Mouse (Mus musculus) Patski (cell line): ENCODE results near the gene Bcl9l. TPM values are rescaled to one million over a fixed set of nuclear protein-coding genes. Genes with fewer than 3 reads are reported as not detected.

ENCODE experiments used
- ATAC-seq: fragments of 100-300 bp; one replicate; pipeline ENCODE4 v1.8.0; 2021
- CTCF ChIA-PET: fragments of 350-600 bp; sonication (Branson Sonifier 250); formaldehyde crosslinking; loops from one replicate; lab custom pipeline; 2022; ENCODE audit warnings: inconsistent platforms; lab: Charles Lee
- POLR2A ChIA-PET: fragments of 350-600 bp; sonication (Branson Sonifier 250); formaldehyde crosslinking; loops from one replicate; lab custom pipeline; 2022; ENCODE audit warnings: antibody characterized with exemption, inconsistent platforms; lab: Charles Lee
- DNase-seq: peaks from one replicate; pipeline ENCODE4 v3.0.0-alpha.2; 2011; ENCODE audit warnings: low read depth, low spot score
- H3K27me3 ChIP-seq: fragments of 371-371 bp; one replicate; pipeline ENCODE4 v1.5.1; 2021
- CTCF ChIP-seq: fragments of 100-300 bp; IDR thresholded peaks from one replicate; pipeline ENCODE4 v1.5.1; 2021
- in situ Hi-C: fragments of 300-500 bp; cut with MboI; formaldehyde crosslinking; loops from 3 replicates; pipeline ENCODE4 v1.11.1; 2018; ENCODE audit warnings: low pct_unique_long_range_greater_than_20kb, mixed read lengths
- polyA plus RNA-seq: library from polyadenylated mRNA; unstranded; gene quantifications from one replicate; pipeline ENCODE4 v1.2.3, GENCODE M21; 2021

The Bcl9l gene
- polyA plus RNA-seq, 1 experiment from 2014 or later, result 40.4 TPM

DNA sequence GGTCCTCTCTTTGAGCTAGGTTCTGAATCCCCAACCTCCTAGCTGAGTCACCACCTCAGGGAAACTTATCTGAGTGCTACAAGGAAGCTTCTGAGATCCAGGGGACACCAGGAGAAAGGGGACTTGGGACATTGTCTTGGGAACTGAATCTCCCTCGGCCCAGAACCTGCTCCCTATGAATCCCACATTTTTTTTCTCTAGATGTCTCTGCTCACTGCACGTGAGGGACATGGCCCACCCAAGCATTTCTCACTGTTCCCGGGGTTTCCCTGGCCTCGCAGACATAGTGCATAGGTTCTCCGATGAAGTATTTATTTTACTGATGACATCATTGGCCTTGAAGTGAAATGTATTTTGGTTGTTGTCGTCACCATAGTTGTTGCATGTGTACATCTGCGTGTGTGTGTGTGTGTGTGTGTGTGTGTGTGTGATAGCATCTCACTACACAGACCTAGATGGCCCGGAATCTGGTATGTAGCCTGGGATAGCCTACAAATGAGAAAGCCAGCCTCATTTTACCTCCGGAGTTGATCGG, 13.3 kb downstream of the Bcl9l start:
- POLR2A ChIA-PET, result interaction anchor here (13.7 kb wide), 1 partner anchor 12 kb away, joined by 236 read pairs; the partner anchor contains the start of gene Bcl9l
- DNase-seq (no peak), ATAC-seq (no peak)
- no peak for TF ChIP-seq CTCF
- in situ Hi-C loops, result no loop called here
- CTCF ChIA-PET, result interaction anchor here (9.0 kb wide), 1 partner anchor 14 kb away, joined by 206 read pairs; the partner anchor contains the start of gene Bcl9l
- no peaks in the 10 kb centered on the region for H3K27me3 ChIP-seq

- DNase-seq, result no peak
- no peak for ATAC-seq
- H3K27me3 ChIP-seq, result no peaks in the 10 kb centered on the region
- in situ Hi-C loops, result no loop called here
- POLR2A ChIA-PET, result interaction anchor here (0.7 to 13.7 kb wide), 3 partner anchors 13 to 102 kb away, joined by 3 to 236 read pairs (median 6); partner anchors contain the start of gene Bcl9l
- CTCF ChIA-PET, result interaction anchor here (9.0 kb wide), 1 partner anchor 15 kb away, joined by 206 read pairs; the partner anchor contains the start of gene Bcl9l
- TF ChIP-seq CTCF, result no peak
Measured at GRCm38 (mm10) chr9:44496803-44497461, 14.3 kb downstream of the Bcl9l start.

DNA sequence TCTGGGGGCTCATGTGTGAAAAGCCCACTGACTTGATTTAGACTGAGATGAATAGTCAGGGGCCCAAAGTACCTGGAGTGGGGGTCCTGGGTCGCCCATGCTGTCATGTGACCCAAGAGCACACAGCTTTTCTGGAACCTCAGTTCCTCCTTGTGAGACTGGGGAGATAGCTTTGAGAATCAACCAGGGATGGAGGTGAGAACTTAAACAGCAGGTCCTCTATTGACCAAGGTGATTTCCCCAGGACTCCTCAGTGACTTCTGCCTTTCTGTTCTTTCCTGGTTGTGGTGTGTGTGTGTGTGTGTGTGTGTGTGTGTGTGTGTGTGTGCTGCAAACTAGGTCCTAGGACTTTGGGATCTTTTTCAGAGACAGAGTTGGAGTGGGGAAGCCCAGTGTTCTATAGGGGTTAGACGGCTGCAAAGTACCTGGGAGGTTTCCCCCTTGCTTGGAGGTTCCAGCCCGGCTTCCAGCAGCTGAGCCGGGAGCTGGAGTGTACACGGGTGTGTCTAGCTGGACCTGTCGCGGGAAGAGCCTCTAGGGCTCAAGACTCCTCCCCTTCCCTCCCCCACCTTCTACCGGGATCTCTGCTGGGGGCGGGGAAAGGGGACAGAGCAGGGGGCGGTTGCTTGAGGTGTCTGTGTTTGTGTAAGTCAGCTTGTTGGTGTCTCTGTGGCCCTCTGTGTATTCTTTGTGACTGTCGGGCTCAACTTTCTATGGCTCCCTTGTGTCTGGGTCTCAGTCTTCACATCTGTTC, 15.2 kb downstream of the Bcl9l start:
- no peak for DNase-seq
- CTCF ChIA-PET, result interaction anchor here (1.4 to 9.0 kb wide), 2 partner anchors 16 to 20 kb away, joined by 3 to 206 read pairs; partner anchors contain the start of gene Bcl9l
- H3K27me3 ChIP-seq, result no peaks in the 10 kb centered on the region
- POLR2A ChIA-PET, result interaction anchor here (0.7 to 13.7 kb wide), 3 partner anchors 14 to 103 kb away, joined by 3 to 236 read pairs (median 6); partner anchors contain the start of gene Bcl9l
- peak; percentile 27 for ATAC-seq
- no peak for TF ChIP-seq CTCF
- in situ Hi-C loops, result no loop called here

DNA sequence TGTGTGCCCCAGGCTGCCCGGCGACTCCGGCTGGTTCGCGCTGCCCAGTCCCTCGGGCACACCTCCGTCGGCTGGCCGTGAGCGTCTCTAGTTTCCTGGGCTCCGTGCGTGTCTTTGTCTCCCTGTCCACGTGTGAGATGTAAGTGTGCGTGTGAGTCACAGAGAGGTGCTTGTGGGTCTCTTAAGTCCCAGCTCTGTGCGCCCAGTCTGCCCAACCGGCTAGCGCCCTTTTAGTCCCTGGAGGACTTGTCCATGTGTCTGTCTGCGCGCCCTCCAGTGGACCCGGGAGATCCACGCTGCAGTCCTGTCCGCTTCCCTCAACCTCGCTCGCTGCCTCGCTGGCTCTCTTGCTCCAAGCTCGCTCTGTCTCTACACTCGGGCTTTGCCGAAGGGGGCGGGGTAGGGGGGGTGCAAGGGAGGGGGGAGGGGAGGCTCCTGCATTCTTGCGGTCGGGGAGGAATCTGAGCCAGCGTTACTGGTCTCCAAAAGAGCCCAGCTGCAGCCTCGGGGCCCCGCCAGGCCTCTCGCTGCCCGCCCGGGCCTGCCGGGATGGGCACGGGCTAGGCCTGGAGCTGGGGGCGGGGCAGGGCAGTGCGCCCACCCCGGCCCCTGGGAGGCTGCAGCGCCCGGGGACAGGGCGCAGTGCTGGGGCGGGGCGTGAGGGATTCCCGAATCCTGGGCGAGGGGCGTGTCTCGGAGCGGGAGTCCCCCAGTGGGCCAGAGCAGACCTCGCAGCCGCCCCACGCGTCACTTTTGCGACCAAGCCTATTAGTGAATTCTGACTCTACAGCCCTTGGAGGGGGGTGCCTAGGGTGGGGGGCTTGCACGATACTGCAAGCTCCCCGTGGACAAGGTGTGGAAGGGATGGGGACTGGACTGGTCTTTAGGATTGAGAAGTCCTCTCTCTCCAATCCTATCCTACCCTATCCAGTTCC, 16.1 kb downstream of the Bcl9l start:
- DNase-seq, result no peak
- ChIA-PET POLR2A (interaction anchor here (0.6 to 13.7 kb wide), 2 partner anchors 14 to 40 kb away, joined by 3 to 236 read pairs; partner anchors contain the start of gene Bcl9l), CTCF (interaction anchor here (1.4 to 9.0 kb wide), 3 partner anchors 16 to 154 kb away, joined by 3 to 206 read pairs (median 7); partner anchors contain the start of gene Bcl9l)
- in situ Hi-C loops, result no loop called here
- no peaks in the 10 kb centered on the region for H3K27me3 ChIP-seq
- peak; percentile 51 for ATAC-seq
- no peak for TF ChIP-seq CTCF

DNA sequence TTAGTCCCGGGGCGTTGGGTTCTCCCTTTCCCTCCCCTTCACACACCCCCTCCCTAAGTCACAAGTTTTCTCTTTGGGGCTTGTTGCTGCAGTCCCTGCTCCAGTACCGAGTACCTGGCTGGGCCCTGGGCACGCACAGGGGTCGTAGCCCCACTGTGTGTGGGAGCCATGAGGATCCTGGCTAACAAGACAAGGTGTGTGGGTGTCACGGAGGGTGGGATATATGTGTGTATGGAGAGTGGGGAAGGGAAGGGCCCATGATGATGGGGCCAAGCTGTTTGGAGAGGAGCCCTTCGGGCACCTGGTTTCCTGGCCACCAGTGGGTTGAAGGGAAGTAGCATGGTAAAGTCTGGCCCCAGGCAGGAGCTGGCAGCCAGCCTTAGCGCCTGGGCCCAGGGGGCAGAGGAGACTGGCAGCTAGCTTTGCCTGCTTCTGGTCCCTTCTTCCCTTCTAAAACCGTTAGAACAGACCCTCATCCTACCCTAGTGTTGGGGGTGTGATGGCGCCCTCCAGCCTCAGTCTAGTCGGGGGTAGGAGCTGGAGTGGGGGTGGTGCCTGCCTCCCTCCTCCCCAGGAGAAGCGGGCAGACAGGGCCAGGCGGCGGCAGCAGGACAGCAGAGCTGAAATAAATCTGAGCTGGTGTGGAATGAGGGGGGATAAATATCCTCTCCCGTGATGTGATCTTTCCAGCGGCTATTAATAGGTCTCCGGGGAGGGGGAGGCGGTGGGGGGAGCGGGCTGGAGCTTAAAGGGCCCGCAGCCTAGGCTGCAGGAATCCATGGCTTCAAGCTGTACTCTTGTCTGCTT, 16.9 kb downstream of the Bcl9l start:
- CTCF ChIA-PET, result interaction anchor here (1.4 to 9.0 kb wide), 3 partner anchors 17 to 153 kb away, joined by 3 to 206 read pairs (median 7); partner anchors contain the start of gene Bcl9l
- ATAC-seq, result no peak
- no peaks in the 10 kb centered on the region for H3K27me3 ChIP-seq
- POLR2A ChIA-PET, result interaction anchor here (0.7 to 13.7 kb wide), 3 partner anchors 15 to 105 kb away, joined by 3 to 236 read pairs (median 4); partner anchors contain the start of genes Bcl9l and Ddx6
- no peak for TF ChIP-seq CTCF
- in situ Hi-C loops, result no loop called here
- no peak for DNase-seq

DNA sequence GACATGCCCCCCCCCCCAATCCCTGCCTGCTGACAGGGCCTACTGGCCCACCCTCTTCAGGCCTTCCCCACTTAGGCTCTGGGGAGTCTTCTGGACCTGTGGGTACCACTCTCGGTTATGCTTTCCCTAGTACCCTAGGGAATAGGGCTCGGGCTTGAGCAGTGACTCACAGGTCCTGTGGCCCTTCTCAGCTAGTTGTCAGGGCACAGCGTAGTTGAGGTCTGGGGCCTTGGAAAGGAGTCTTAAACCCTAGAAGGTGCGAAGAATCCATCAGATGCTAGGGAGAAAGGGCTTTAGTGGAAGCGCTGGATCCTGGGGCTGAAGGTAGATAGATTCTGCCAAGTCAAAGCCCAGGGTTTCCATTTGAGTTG, 17.5 kb downstream of the Bcl9l start:
- no peak for TF ChIP-seq CTCF
- ChIA-PET POLR2A (interaction anchor here (0.7 to 13.7 kb wide), 3 partner anchors 16 to 105 kb away, joined by 3 to 236 read pairs (median 4); partner anchors contain the start of genes Bcl9l and Ddx6), CTCF (interaction anchor here (2.1 to 9.0 kb wide), 2 partner anchors 18 to 152 kb away, joined by 7 to 206 read pairs; partner anchors contain the start of gene Bcl9l)
- DNase-seq, result no peak
- in situ Hi-C loops, result no loop called here
- no peaks in the 10 kb centered on the region for H3K27me3 ChIP-seq
- ATAC-seq, result peak; percentile 12

GRCm38 (mm10) chr9:44500638-44501175, 18.1 kb downstream of the Bcl9l start:
- ChIA-PET CTCF (interaction anchor here (2.1 to 9.0 kb wide), 2 partner anchors 18 to 152 kb away, joined by 7 to 206 read pairs; partner anchors contain the start of gene Bcl9l), POLR2A (interaction anchor here (1.1 to 13.7 kb wide), 3 partner anchors 17 to 104 kb away, joined by 3 to 236 read pairs (median 3); partner anchors contain the start of genes Bcl9l and Ddx6)
- TF ChIP-seq CTCF, result no peak
- H3K27me3 ChIP-seq, result no peaks in the 10 kb centered on the region
- DNase-seq, result no peak
- no peak for ATAC-seq
- in situ Hi-C loops, result no loop called here
